Mouse (Mus musculus) CD4-positive naive resting alpha-beta T cell, adult 57 days (primary cell): ENCODE results near the gene Prdm11. TPM values are rescaled to one million over a fixed set of nuclear protein-coding genes. Genes with fewer than 3 reads are reported as not detected.

Source experiments
- total RNA-seq: library from RNA; stranded (reverse); gene quantifications from one replicate; pipeline ENCODE4 v1.2.4, GENCODE M21; 2023

The Prdm11 gene
- total RNA-seq: 18.1 TPM

DNA sequence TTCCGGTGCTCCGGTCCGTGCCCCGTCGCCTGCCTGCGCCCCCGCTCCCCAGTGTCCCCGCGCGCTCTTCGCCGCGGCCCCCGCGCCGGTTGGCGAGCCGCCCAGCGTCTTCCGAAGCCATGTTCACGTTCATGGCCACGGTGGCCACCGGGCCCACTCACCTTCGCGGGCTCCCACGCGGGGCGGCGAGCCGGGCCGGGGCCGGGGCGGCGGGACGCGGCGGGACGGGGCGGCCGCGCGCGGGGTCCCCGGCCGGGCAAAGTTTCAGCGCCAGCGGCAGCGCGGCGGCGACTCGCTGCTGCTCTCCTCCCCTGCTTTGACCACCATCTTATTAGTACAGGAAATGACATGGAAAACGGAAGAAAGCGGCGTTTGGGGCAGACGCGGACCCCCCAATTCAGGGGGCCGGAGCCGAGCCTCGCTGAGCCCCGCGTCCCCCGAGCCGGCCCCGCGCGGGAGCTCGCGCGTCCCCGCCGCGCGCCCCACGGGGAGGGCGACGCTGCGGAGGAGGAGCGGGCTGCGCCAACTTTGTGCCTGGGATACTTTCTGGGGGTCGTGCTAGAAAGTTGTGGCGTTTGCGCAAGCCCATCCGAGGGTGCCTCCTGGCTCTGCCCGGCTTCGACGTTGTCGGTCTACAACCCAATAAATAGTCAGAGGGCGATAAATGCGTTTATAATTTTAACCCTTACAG lies at the start of gene Prdm11:
Prdm11 (minus strand) TSS at position 350 of the 691 bp plus-strand sequence.

Other genes with a start within 250 kb of the Prdm11 start
- not detected for gene Syt13, start 131.1 kb downstream of the Prdm11 start, total RNA-seq
- gene Trp53i11, start 141.4 kb upstream of the Prdm11 start, total RNA-seq: 43.5 TPM